Mouse (Mus musculus) hematopoietic stem cell, adult 5-6 weeks (primary cell): Measurements from ENCODE around the gene Vmn1r62. TPM values are rescaled to one million over a fixed set of nuclear protein-coding genes. Genes with fewer than 3 reads are reported as not detected.
"Not testable (repeated sequence)": the region's sequence is repeated elsewhere in the genome, so short reads cannot be mapped to it uniquely, and the experiment has no call there.

Source experiments
- ATAC-seq, 2 experiments: fragments of 125-278 bp in 1 of 2; replicated peaks in 1 of 2; 2 replicates each; pipeline ENCODE4 v1.8.0; 2016 to 2017; ENCODE audit warnings: inconsistent platforms in 2 of 2, mild to moderate bottlenecking in 2 of 2, moderate number of reproducible peaks in 2 of 2, low read depth in 1 of 2, moderate TSS enrichment in 1 of 2; ENCODE audit not compliant: low FRiP score in 2 of 2, poor library complexity in 2 of 2, severe bottlenecking in 2 of 2, insufficient read depth in 1 of 2, low TSS enrichment in 1 of 2
- total RNA-seq: library from RNA; stranded (forward); fragments of 172-1452, 232-1000 nt; gene quantifications from 2 replicates; pipeline ENCODE4 v1.2.3, GENCODE M21; 2017

Gene Vmn1r62
- not detected in 2 replicates for total RNA-seq

DNA sequence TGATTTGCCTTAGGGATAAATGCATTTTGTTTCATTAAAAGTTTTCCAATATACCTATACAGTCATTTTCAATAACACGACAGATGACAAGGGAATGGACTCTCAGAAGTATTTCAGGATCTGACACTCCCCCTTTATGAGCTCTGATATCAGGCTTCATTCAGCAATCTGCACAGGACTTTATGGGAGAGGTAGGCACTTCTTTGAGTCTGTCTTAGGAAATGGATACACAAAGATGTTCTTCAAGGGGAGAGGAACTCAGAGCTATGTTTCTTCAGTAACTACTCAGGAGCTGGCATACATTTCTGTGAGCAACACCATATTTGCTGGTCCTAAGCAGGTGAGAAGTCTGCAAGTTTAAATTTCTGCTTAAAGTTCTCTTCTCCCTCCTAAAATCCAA lies at the start of gene Vmn1r62:
TSS of gene Vmn1r62 (plus strand) at position 301 of the 400 bp plus-strand sequence.
- not testable (repeated sequence) for ATAC-seq

Other genes with a start within 250 kb of the Vmn1r62 start
- not detected in 2 replicates for gene Vmn1r59, start 216.9 kb upstream of the Vmn1r62 start, total RNA-seq
- not detected in 2 replicates for gene Vmn2r28, start 179.7 kb upstream of the Vmn1r62 start, total RNA-seq
- gene Vmn1r60, start 126.3 kb upstream of the Vmn1r62 start, total RNA-seq: not detected in 2 replicates
- gene Vmn1r61, start 60.3 kb upstream of the Vmn1r62 start, total RNA-seq: not detected in 2 replicates
- gene Vmn1r63, start 131.8 kb downstream of the Vmn1r62 start, total RNA-seq: not detected in 2 replicates
- not detected in 2 replicates for gene Vmn1r64, start 210.9 kb downstream of the Vmn1r62 start, total RNA-seq